ENCODE assay signal across 14 mouse cellular contexts in genomic region chr11:78571854-78572253, GRCm38 (mm10).
"Had no signal": no experiment of that assay in that cellular context is flagged by ENCODE, and none has a peak within 500 bp of the region (broad histone marks: within the 10 kb centered on the region; RNA-seq: fewer than 3 reads in every experiment).

No protein-coding gene starts in this region.

- H3K9me3 ChIP-seq: limb, embryonic 10.5 days; liver, embryonic 13.5 days; lung, embryonic 15.5 days; midbrain, embryonic 13.5 days; neural tube, embryonic 12.5 days had no signal

- H3K4me1 ChIP-seq: limb, embryonic 10.5 days; midbrain, embryonic 13.5 days; neural tube, embryonic 12.5 days had no signal

- H3K4me3 ChIP-seq: layer of hippocampus, adult 2 months; limb, embryonic 10.5 days; liver, embryonic 13.5 days; lung, embryonic 15.5 days; midbrain, embryonic 13.5 days; neural tube, embryonic 12.5 days had no signal

- H3K27me3 ChIP-seq: liver, embryonic 13.5 days; lung, embryonic 15.5 days; midbrain, embryonic 13.5 days; neural tube, embryonic 12.5 days had no signal

- DNase-seq: kidney, adult 8-10 months; kidney, postnatal 4 days; liver, embryonic 13.5 days; liver, postnatal 0 days; lung, postnatal 14 days; thymus, adult 18-20 months; thymus, postnatal 14 days had no signal

- H3K4me2 ChIP-seq: liver, embryonic 13.5 days; lung, embryonic 15.5 days; midbrain, embryonic 13.5 days; neural tube, embryonic 12.5 days had no signal

- H3K9ac ChIP-seq: liver, embryonic 13.5 days; liver, postnatal 0 days; lung, embryonic 15.5 days; midbrain, embryonic 13.5 days; neural tube, embryonic 12.5 days had no signal

- ATAC-seq: liver, postnatal 0 days; midbrain, embryonic 13.5 days had no signal

- H3K27ac ChIP-seq: kidney, postnatal 0 days; layer of hippocampus, adult 2 months; limb, embryonic 10.5 days; liver, embryonic 13.5 days; lung, embryonic 15.5 days; macrophage; midbrain, embryonic 13.5 days; neural tube, embryonic 12.5 days had no signal
